Mouse (Mus musculus): ENCODE measurements around the gene Mfsd2a.

Gene Mfsd2a

GRCm38 (mm10) chr4:122959816-122960215 is 1.2 kb downstream of the Mfsd2a start:
- CTCF ChIA-PET, result interaction anchor here in 3 of 4 experiments (0.7 to 1.3 kb wide), 3 partner anchors 35 to 256 kb away, joined by 3 to 6 read pairs (median 5); partner anchors contain the start of gene Mycl (in 1 of the 3)
- POLR2A ChIA-PET, result interaction anchor here in 2 of 4 experiments (0.6 to 3.3 kb wide), 9 partner anchors 9 to 1745 kb away, joined by 3 to 17 read pairs (median 3); partner anchors contain the start of gene Rlf (in 1 of the 2)

DNA sequence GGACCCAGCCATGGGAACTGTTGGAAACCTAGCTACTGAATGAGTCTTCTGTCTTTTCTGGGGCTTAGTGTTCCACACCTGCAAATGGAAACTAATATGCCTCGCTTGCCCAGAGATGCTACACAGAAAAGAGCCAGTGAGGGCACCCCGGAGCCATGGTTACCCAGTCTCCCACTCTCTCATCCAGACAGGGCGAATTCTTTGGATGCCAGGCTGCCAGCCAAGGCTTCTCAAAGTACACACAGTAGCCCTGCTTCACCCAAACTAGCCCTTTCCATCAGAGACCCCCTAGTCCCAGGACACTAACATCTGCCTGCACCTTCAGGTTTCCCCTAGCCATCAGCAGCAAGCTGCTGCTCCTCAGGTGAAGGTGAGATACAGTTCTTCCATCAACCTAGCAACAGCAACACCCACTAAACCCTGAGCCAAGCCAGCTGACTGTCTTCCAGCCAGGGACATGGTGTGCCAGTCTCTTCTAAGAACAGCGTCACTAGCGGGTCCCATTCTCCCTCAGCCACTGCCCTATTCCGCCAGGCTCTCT is 2.4 kb downstream of the Mfsd2a start:
- ChIA-PET CTCF (interaction anchor here in 2 of 4 experiments (0.9 to 1.2 kb wide), 2 partner anchors 26 to 37 kb away, joined by 6 to 9 read pairs; partner anchors contain the start of gene Mycl (in 1 of the 2)), POLR2A (interaction anchor here in 2 of 4 experiments (0.7 to 3.3 kb wide), 6 partner anchors 8 to 325 kb away, joined by 3 to 11 read pairs (median 4); no protein-coding TSS in a partner anchor)

DNA sequence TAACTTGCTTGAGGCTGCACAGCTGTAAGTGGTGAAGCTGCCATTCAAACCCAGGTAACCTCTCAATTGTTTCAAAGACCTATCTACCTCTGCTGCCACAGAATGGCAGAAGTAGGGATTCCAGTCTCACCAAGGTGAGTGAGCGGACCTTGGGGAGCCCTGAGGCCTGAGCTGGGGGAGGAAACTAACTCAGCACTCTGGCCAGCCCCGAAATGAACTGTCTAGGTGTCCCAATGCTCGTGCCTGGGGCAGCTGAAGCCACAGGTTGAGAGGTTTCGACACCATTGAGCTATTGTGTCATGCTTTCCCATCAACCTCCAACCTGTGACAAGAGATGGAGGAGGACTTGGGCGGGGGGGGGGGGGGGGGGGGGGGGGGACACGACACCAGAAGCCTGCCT is 4.7 kb downstream of the Mfsd2a start:
- POLR2A ChIA-PET, result interaction anchor here in 3 of 4 experiments (0.6 to 2.6 kb wide), 14 partner anchors 11 to 265 kb away, joined by 3 to 12 read pairs (median 5); partner anchors contain the start of genes Cap1 (in 2 of the 3) and Mycl (in 1 of the 3)
- CTCF ChIA-PET, result interaction anchor here in 2 of 4 experiments (0.6 to 1.7 kb wide), 6 partner anchors 29 to 861 kb away, joined by 3 to 6 read pairs (median 4); no protein-coding TSS in a partner anchor

GRCm38 (mm10) chr4:122955412-122956136 is 5.4 kb downstream of the Mfsd2a start:
- POLR2A ChIA-PET, result interaction anchor here (0.5 to 2.6 kb wide), 24 partner anchors 11 to 1873 kb away, joined by 3 to 12 read pairs (median 4); partner anchors contain the start of genes Cap1 (in 2 of the 4), Mycl (in 2 of the 4) and Ppie (in 1 of the 4)
- CTCF ChIA-PET, result interaction anchor here (0.5 to 1.7 kb wide), 13 partner anchors 13 to 1934 kb away, joined by 3 to 6 read pairs (median 4); partner anchors contain the start of gene Mycl (in 1 of the 4)

DNA sequence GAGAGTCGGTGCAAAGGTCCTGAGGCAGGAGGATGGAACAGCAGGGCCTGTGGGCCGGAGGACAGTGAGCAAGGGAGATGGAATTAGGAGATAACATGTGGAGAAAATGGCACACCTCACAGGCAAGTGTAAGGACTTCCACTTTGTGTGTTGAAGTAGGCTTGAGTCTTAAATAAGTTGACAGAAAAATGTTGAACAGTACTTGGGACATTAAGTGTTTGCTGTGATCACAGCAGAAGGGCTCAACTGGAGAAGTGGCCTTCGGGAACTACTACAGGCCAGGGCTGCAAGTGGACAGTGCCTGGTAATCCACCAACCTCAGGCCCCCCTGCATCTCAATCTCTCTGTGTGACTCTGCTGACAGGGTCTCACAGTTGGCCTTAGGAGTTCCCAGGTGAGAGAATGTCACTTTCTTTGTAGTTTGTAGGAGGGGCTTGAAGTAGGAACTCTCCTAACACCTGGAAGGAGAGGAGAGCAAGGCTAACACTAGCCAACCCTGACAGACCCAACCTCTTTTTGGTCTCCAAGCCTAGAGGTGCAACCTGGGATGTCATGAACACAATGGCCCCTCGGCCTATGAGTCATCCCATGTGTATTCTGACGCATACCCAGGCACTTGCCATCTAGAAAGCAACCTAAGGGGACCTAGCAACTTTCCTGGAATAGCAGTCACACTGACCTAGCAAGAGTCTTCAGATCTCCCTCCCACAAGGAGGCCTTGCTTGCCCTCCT is 6.1 kb downstream of the Mfsd2a start:
- ChIA-PET POLR2A (interaction anchor here (0.5 to 2.6 kb wide), 16 partner anchors 11 to 1872 kb away, joined by 3 to 12 read pairs (median 4); partner anchors contain the start of genes Cap1 (in 1 of the 4), Mycl (in 1 of the 4) and Ppie (in 1 of the 4)), CTCF (interaction anchor here (0.5 to 1.7 kb wide), 9 partner anchors 13 to 1934 kb away, joined by 3 to 6 read pairs (median 4); partner anchors contain the start of gene Mycl (in 1 of the 4))

GRCm38 (mm10) chr4:122949096-122949495 is 11.9 kb downstream of the Mfsd2a start:
- CTCF ChIA-PET, result interaction anchor here in 1 of 4 experiments (0.6 kb wide), 1 partner anchor 35 kb away, joined by 8 read pairs; no protein-coding TSS in a partner anchor
- POLR2A ChIA-PET, result interaction anchor here in 1 of 4 experiments (0.9 to 1.1 kb wide), 2 partner anchors 11 to 13 kb away, joined by 3 read pairs; no protein-coding TSS in a partner anchor

- POLR2A ChIA-PET, result interaction anchor here in 1 of 4 experiments (1.1 kb wide), 1 partner anchor 60 kb away, joined by 3 read pairs; no protein-coding TSS in a partner anchor
- CTCF ChIA-PET, result interaction anchor here in 1 of 4 experiments (0.6 to 0.9 kb wide), 2 partner anchors 38 to 48 kb away, joined by 3 read pairs; partner anchors contain the start of gene Mycl
Observed at GRCm38 (mm10) chr4:122947223-122947622, 13.8 kb downstream of the Mfsd2a start.

- ChIA-PET POLR2A (no interaction called here), CTCF (interaction anchor here (0.5 to 2.5 kb wide), 16 partner anchors 8 to 138 kb away, joined by 3 to 12 read pairs (median 4); partner anchors contain the start of gene Mycl (in 2 of the 4))
Observed at GRCm38 (mm10) chr4:122944408-122944807, 16.6 kb downstream of the Mfsd2a start.

GRCm38 (mm10) chr4:122939048-122939796 is 21.8 kb downstream of the Mfsd2a start:
- POLR2A ChIA-PET, result no interaction called here

DNA sequence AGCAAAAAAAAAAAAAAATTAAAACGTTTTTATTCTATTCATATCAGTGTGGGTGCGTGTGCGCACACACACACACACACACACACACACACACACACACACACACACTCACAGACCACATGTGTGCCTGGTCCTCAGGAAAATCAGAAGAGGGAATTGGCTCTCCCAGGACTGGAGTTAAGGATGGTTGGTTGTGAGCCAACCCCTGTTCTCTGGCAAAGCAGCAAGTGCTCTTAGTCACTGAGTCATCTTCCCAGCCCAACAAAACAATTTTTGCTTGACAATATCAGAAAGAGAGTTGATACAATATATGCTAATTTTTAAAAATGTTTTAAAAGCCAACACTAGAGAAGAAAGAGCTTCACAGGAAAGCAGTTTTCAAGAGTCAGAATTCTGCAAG is 23.5 kb downstream of the Mfsd2a start:
- POLR2A ChIA-PET, result interaction anchor here in 2 of 4 experiments (0.6 kb wide), 2 partner anchors 9 to 61 kb away, joined by 3 to 4 read pairs; no protein-coding TSS in a partner anchor
- CTCF ChIA-PET, result no interaction called here

More at GRCm38 (mm10) chr4:122939048-122939796, 21.8 kb downstream of the Mfsd2a start:
- CTCF ChIA-PET, result interaction anchor here in 2 of 4 experiments (0.6 to 0.7 kb wide), 3 partner anchors 42 to 1523 kb away, joined by 3 to 8 read pairs (median 5); partner anchors contain the start of gene Nt5c1a (in 1 of the 2)

GRCm38 (mm10) chr4:122935466-122936099 is 25.4 kb downstream of the Mfsd2a start:
- POLR2A ChIA-PET, result interaction anchor here in 1 of 4 experiments (0.7 to 1.2 kb wide), 4 partner anchors 18 to 1856 kb away, joined by 3 to 7 read pairs (median 5); partner anchors contain the start of gene Mycl
- CTCF ChIA-PET, result interaction anchor here in 2 of 4 experiments (0.6 to 1.0 kb wide), 2 partner anchors 9 to 136 kb away, joined by 3 read pairs; no protein-coding TSS in a partner anchor

DNA sequence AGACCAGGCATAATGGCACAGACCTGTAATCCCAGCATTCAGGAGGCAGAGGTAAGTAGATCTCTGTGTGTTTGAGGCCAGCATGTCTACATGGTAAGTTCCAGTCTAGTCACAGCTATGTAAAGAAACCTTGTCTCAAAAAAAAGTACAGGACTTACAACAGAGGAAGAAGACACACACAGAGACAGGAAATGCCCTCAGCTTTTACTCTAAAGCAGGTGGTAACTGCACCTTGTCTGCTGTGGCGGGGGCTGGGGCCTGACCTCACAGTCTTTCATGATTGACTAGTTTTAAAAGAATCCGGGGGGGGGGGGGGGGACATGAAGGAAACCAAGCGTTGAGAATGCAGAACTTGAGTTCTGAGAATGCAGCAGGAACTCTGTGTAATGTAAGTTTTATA is 27.1 kb downstream of the Mfsd2a start:
- CTCF ChIA-PET, result no interaction called here
- POLR2A ChIA-PET, result interaction anchor here in 1 of 4 experiments (0.6 kb wide), 1 partner anchor 138 kb away, joined by 3 read pairs; no protein-coding TSS in a partner anchor

- CTCF ChIA-PET, result interaction anchor here in 2 of 4 experiments (0.6 kb wide), 2 partner anchors 126 to 241 kb away, joined by 3 to 5 read pairs; no protein-coding TSS in a partner anchor
Observed at GRCm38 (mm10) chr4:122933051-122933591, 27.9 kb downstream of the Mfsd2a start.

DNA sequence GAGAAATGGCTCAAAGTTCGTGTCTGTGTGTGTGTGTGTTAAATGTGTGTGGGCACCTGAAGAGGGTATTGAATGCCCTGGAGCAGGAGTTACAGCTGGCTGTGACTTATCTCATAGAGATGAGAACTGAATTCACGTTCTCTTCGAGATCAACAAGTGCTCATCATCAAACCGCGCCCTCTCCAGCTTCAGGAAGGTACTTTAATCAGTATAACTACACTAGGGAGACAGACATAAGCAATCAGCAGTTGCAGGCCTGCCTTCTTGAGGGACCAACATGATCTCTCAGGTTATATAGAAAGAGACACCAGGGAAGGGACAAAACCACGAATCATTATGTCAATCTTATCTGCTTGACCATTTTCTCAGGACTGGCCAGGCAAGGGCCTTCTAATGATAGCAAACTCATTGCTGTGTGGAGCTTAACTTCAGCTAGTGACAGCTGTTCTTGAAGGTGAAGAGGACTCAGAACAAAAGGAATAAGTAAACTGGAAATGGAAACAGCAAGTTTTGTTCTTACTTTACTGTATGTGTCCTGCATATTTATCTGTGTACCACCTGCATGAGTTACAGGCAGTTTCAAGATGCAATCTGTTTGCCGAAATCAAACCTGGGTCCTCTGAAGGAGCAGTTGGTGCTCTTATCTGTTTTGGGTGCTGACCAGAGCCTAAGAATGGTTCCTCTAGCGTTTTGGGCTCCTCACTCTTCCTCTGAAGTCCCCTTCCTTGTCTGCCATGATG is 28.6 kb downstream of the Mfsd2a start:
- POLR2A ChIA-PET, result interaction anchor here in 1 of 4 experiments (1.3 kb wide), 1 partner anchor 46 kb away, joined by 3 read pairs; the partner anchor contains the start of gene Cap1
- CTCF ChIA-PET, result interaction anchor here in 2 of 4 experiments (0.6 kb wide), 2 partner anchors 125 to 241 kb away, joined by 3 to 5 read pairs; no protein-coding TSS in a partner anchor

More at GRCm38 (mm10) chr4:122933051-122933591, 27.9 kb downstream of the Mfsd2a start:
- POLR2A ChIA-PET, result interaction anchor here in 1 of 4 experiments (1.3 kb wide), 1 partner anchor 47 kb away, joined by 3 read pairs; the partner anchor contains the start of gene Cap1

DNA sequence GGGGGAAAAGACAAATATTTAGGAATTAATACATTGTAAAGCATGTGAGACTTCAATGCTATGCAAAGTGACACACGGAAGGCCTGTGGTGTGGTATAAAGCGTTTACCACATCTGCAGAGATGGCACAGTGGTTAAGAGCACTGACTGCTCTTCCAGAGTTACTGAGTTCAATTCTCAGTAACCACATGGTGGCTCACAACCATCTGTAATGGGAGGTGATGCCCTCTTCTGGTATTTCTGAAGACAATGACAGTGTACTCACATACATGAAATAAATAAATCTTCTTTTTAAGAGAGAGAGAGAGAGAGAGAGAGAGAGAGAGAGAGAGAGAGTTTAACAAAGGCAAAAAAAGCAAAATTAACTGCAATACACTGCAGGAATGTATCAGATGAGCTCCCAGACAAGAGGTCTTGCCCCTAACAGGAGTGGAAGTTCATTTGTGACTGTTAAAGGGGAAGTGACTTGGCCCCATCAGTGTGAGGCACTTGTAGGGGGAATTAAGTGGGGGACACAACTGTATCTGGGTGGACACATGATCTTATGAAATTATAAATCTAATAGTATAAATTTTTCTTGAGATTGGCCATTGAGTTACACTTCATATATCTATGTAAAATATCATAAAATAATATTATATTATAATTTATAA is 29.9 kb downstream of the Mfsd2a start:
- ChIA-PET CTCF (interaction anchor here in 1 of 4 experiments (0.6 to 0.7 kb wide), 2 partner anchors 15 to 18 kb away, joined by 3 to 6 read pairs; no protein-coding TSS in a partner anchor), POLR2A (no interaction called here)
